Mouse (Mus musculus): ENCODE results near the gene Ppp2r2d.
A peak's percentile ranks its signal among the peaks of the same experiment; 100 is the strongest.

Gene Ppp2r2d

GRCm38 (mm10) chr7:138845544-138846391 is at the start of gene Ppp2r2d, which contains the start of gene Mapk1ip1:
Ppp2r2d (plus strand) TSS chr7:138846079.
Mapk1ip1 (minus strand) TSS chr7:138846273.
- peak; percentile 92 for DNase-seq (ENCODE audit: low read depth, low spot score)

GRCm38 (mm10) chr7:138803386-138803785 is 42.5 kb upstream of the Ppp2r2d start:
- DNase-seq (ENCODE audit: low read depth, low spot score) = no peak

- DNase-seq (ENCODE audit: low read depth, low spot score) = no peak
Measured at GRCm38 (mm10) chr7:138807146-138807545, 38.7 kb upstream of the Ppp2r2d start.

- DNase-seq (ENCODE audit: low read depth, low spot score) = no peak
Measured at GRCm38 (mm10) chr7:138813213-138813875, 32.5 kb upstream of the Ppp2r2d start.

- no peak for DNase-seq (ENCODE audit: low read depth, low spot score)
Measured at GRCm38 (mm10) chr7:138818314-138818713, 27.6 kb upstream of the Ppp2r2d start.

- DNase-seq (ENCODE audit: low read depth, low spot score) = no peak
Measured at GRCm38 (mm10) chr7:138824423-138824822, 21.5 kb upstream of the Ppp2r2d start.

- no peak for DNase-seq (ENCODE audit: low read depth, low spot score)
Measured at GRCm38 (mm10) chr7:138824995-138825756, 20.7 kb upstream of the Ppp2r2d start.

GRCm38 (mm10) chr7:138827812-138828211 is 18.1 kb upstream of the Ppp2r2d start:
- DNase-seq (ENCODE audit: low read depth, low spot score) = peak; percentile 63

GRCm38 (mm10) chr7:138835028-138835427 is 10.9 kb upstream of the Ppp2r2d start:
- DNase-seq (ENCODE audit: low read depth, low spot score) = no peak

GRCm38 (mm10) chr7:138840594-138841021 is 5.3 kb upstream of the Ppp2r2d start:
- peak; percentile 79 for DNase-seq (ENCODE audit: low read depth, low spot score)

GRCm38 (mm10) chr7:138841436-138842151 is 4.3 kb upstream of the Ppp2r2d start:
- DNase-seq (ENCODE audit: low read depth, low spot score) = no peak

GRCm38 (mm10) chr7:138843421-138843820 is 2.5 kb upstream of the Ppp2r2d start:
- no peak for DNase-seq (ENCODE audit: low read depth, low spot score)

GRCm38 (mm10) chr7:138845111-138845510 is 768 bp upstream of the Ppp2r2d start:
- DNase-seq (ENCODE audit: low read depth, low spot score) = no peak

- no peak for DNase-seq (ENCODE audit: low read depth, low spot score)
Measured at GRCm38 (mm10) chr7:138846502-138846991, 668 bp downstream of the Ppp2r2d start.

GRCm38 (mm10) chr7:138847316-138848027 is 1.6 kb downstream of the Ppp2r2d start:
- no peak for DNase-seq (ENCODE audit: low read depth, low spot score)

- no peak for DNase-seq (ENCODE audit: low read depth, low spot score)
Measured at GRCm38 (mm10) chr7:138848028-138848920, 2.4 kb downstream of the Ppp2r2d start.

GRCm38 (mm10) chr7:138850083-138850482 is 4.2 kb downstream of the Ppp2r2d start:
- DNase-seq (ENCODE audit: low read depth, low spot score) = no peak

- DNase-seq (ENCODE audit: low read depth, low spot score) = no peak
Measured at GRCm38 (mm10) chr7:138853417-138854031, 7.6 kb downstream of the Ppp2r2d start.

- no peak for DNase-seq (ENCODE audit: low read depth, low spot score)
Measured at GRCm38 (mm10) chr7:138854201-138854600, 8.3 kb downstream of the Ppp2r2d start.
